Mouse (Mus musculus) stomach, embryonic 14.5 days (tissue): ENCODE results near the gene Olfr770. TPM values are rescaled to one million over a fixed set of nuclear protein-coding genes. Genes with fewer than 3 reads are reported as not detected.
"Not testable (repeated sequence)": the region's sequence is repeated elsewhere in the genome, so short reads cannot be mapped to it uniquely, and the experiment has no call there.

Source experiments
- ATAC-seq: fragments of 200-750 bp; cut with Nextera tagmentation; 2 replicates; pipeline ENCODE4 v1.8.0; 2017; ENCODE audit warnings: low read depth, moderate TSS enrichment; ENCODE audit not compliant: insufficient number of reproducible peaks, insufficient read depth, low FRiP score
- H3K27ac ChIP-seq: fragments of 300-500 bp; sonication (generic); 2 replicates; pipeline ENCODE4 v1.5.1; 2014; ENCODE audit warnings: mild to moderate bottlenecking, low read length, moderate library complexity, mixed read lengths
- H3K27me3 ChIP-seq: fragments of 300-500 bp; sonication (generic); 2 replicates; pipeline ENCODE4 v1.6.1; 2014; ENCODE audit warnings: low read length, control low read depth, mixed read lengths; ENCODE audit not compliant: control insufficient read depth, insufficient read depth
- H3K36me3 ChIP-seq: fragments of 300-500 bp; sonication (generic); 2 replicates; pipeline ENCODE4 v1.6.1; 2014; ENCODE audit warnings: mild to moderate bottlenecking, control low read depth, low read length, moderate library complexity, mixed read lengths; ENCODE audit not compliant: control insufficient read depth, insufficient read depth
- H3K4me1 ChIP-seq: fragments of 300-500 bp; sonication (generic); 2 replicates; pipeline ENCODE4 v1.6.1; 2014; ENCODE audit warnings: low read length, control low read depth, mixed read lengths; ENCODE audit not compliant: control insufficient read depth, insufficient read depth
- H3K4me2 ChIP-seq: fragments of 300-500 bp; sonication (generic); replicated peaks from 2 replicates; pipeline ENCODE4 v1.6.1; 2014; ENCODE audit warnings: low read depth, low read length, control low read depth
- H3K4me3 ChIP-seq: fragments of 300-500 bp; sonication (generic); 2 replicates; pipeline ENCODE4 v1.5.1; 2014; ENCODE audit warnings: low read depth, low read length, control low read depth
- H3K9ac ChIP-seq: fragments of 300-500 bp; sonication (generic); replicated peaks from 2 replicates; pipeline ENCODE4 v1.6.1; 2014; ENCODE audit warnings: low read depth, mild to moderate bottlenecking, control low read depth, low read length, moderate library complexity, mixed read lengths
- H3K9me3 ChIP-seq: fragments of 300-500 bp; sonication (generic); 2 replicates; pipeline ENCODE4 v1.6.1; 2016; ENCODE audit warnings: low read depth, low read length, control low read depth; ENCODE audit not compliant: control insufficient read depth
- WGBS: fragments of 180-500 bp; shearing (Covaris S2); extraction: QIAGEN DNeasy Blood & Tissue Kit; methylation state at CpG from one replicate; pipeline ENCODE4 v1.1.7; 2014; 5-methylcytosine and 5-hydroxymethylcytosine counted together
- polyA plus RNA-seq: library from polyadenylated mRNA; unstranded; fragments of >200 nt; fragmentation: Nextera tagmentation; extraction: Ambion mirVana; gene quantifications from 2 replicates; pipeline ENCODE4 v1.2.1, GENCODE M21; 2014

Gene Olfr770
- not detected in 2 replicates for polyA plus RNA-seq

DNA sequence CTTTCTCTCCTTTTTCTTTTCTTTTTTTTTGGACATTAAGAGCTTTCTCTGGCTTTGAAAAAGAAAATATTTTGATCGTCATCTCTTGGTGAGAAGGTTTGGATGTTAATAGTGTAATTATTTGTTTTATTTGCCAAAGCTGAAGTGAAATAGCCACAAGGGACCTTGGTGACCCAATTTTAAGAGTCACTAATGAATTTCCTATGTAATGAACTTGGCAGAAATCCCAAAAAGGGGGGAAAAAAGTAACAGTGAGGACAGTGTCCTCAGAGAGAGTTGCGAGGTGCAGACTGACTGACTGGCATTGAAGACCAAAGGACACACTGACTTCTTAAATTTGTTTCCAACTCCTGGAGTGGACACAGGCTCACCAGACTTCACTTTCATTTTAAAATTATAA, at the start of gene Olfr770:
Gene Olfr770 (minus strand): TSS at position 101 of the 400 bp plus-strand sequence.
- H3K36me3 ChIP-seq = no peaks in the 10 kb centered on the region
- WGBS = 85% methylated on average over 2 of the region's 2 CpGs
- no peak within 1 kb of the TSS for H3K4me3 ChIP-seq
- no peak within 1 kb of the TSS for H3K9ac ChIP-seq
- no peaks in the 10 kb centered on the region for H3K9me3 ChIP-seq
- H3K4me1 ChIP-seq = no peaks in the 10 kb centered on the region
- ATAC-seq = no peak
- H3K4me2 ChIP-seq = no peak within 1 kb of the TSS
- no peak within 1 kb of the TSS for H3K27ac ChIP-seq
- H3K27me3 ChIP-seq = no peaks in the 10 kb centered on the region

DNA sequence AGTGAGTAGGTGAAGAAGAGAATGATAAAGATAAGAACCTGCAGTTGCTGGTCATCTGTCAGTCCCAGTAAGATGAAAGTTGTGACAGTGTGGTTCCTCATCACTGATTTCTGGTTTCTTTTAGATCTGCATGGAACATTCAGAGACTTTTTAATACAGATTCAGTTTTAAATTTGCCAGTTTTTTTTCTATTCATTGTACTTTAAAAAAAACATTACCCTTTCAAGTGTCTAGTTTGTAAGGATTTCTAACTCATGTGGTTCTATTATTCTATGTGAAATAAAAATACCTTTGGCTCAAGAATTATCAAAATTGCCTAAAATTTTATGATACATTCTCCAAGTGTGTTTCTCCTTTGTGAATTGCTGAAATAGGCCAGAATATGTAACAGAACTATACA, 48.5 kb upstream of the Olfr770 start, which contains the start of gene Olfr773:
Gene Olfr773 (minus strand): TSS at position 101 of the 400 bp plus-strand sequence.
- not testable (repeated sequence) for H3K27ac ChIP-seq, H3K9ac ChIP-seq, ATAC-seq, H3K9me3 ChIP-seq, H3K27me3 ChIP-seq, H3K36me3 ChIP-seq, H3K4me1 ChIP-seq, H3K4me3 ChIP-seq, H3K4me2 ChIP-seq

DNA sequence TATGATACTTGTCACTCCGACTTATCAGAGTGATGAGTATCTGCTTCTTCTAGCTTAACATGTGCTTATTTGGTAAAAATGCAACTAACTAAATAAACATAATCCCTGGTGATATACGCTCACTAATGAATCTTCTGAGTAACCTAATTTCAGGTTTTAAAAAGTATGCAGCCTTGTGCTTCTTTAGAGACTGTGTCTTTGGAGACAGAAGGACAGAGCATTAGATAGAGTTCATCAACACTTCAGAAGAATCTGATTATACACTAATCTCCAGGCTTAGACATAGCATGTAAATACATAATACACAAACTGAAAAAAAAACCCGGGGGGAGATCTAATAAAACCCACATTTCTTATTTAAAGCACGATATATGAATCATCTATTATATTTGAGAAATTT, 39.0 kb upstream of the Olfr770 start, which contains the start of gene Olfr772:
Gene Olfr772 (minus strand): TSS at position 101 of the 400 bp plus-strand sequence.
- not testable (repeated sequence) for ATAC-seq

DNA sequence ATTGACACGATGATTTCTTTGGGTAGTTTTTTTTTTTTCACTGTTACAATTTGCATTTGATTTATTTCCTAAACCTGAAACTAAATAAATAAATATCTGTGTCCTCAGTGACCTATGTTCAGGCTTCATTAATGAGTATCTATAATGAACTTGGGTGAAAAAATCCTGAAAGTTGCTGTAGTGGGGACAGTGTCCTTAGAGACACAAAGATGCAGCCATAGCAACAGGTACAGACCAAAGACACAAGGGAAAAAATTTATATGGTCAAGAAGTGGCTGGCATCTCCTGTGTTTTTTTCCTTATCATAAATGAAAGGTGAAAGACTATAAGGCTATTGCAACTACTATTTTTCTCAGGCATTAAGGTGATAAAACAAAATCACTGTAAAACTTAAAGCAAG, 25.9 kb upstream of the Olfr770 start, which contains the start of gene Olfr771:
Gene Olfr771 (minus strand): TSS at position 101 of the 400 bp plus-strand sequence.
- H3K4me3 ChIP-seq = no peak within 1 kb of the TSS
- 69% methylated on average over 1 of the region's 1 CpGs for WGBS
- no peaks in the 10 kb centered on the region for H3K36me3 ChIP-seq
- H3K9ac ChIP-seq = no peak within 1 kb of the TSS
- H3K4me2 ChIP-seq = no peak within 1 kb of the TSS
- no peak for ATAC-seq
- H3K4me1 ChIP-seq = no peaks in the 10 kb centered on the region
- H3K9me3 ChIP-seq = no peaks in the 10 kb centered on the region
- H3K27me3 ChIP-seq = no peaks in the 10 kb centered on the region
- no peak within 1 kb of the TSS for H3K27ac ChIP-seq

More for the DNA sequence above, 39.0 kb upstream of the Olfr770 start, which contains the start of gene Olfr772:
- not testable (repeated sequence) for H3K9me3 ChIP-seq, H3K4me1 ChIP-seq, H3K27ac ChIP-seq, H3K27me3 ChIP-seq, H3K36me3 ChIP-seq, H3K4me3 ChIP-seq, H3K9ac ChIP-seq, H3K4me2 ChIP-seq
- 88% methylated on average over 3 of the region's 4 CpGs for WGBS

DNA sequence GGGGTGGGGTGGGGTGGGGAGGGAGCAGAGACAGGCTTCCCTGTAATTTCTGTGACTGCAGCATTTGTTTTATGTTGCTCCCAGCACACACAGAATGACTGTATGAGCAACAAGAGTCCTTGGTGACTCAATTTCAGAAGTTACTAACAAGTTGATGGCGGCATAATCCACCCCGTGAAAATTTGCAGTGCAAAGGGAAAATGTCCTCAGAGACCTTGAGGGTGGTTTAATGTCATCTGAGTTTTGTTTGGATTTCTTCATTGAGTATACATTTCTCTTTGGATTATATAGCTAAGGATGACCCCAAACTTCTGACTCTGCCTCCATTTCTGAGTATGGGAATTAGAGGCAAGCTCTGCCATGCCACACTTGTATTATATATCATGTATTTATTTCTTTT, 21.0 kb downstream of the Olfr770 start, which contains the start of gene Olfr769:
Gene Olfr769 (minus strand): TSS at position 101 of the 400 bp plus-strand sequence.
- no peaks in the 10 kb centered on the region for H3K4me1 ChIP-seq
- no peaks in the 10 kb centered on the region for H3K9me3 ChIP-seq
- 63% methylated on average over 2 of the region's 2 CpGs for WGBS
- H3K4me3 ChIP-seq = no peak within 1 kb of the TSS
- no peaks in the 10 kb centered on the region for H3K27me3 ChIP-seq
- H3K36me3 ChIP-seq = no peaks in the 10 kb centered on the region
- no peak within 1 kb of the TSS for H3K27ac ChIP-seq
- no peak within 1 kb of the TSS for H3K9ac ChIP-seq
- ATAC-seq = no peak
- no peak within 1 kb of the TSS for H3K4me2 ChIP-seq

DNA sequence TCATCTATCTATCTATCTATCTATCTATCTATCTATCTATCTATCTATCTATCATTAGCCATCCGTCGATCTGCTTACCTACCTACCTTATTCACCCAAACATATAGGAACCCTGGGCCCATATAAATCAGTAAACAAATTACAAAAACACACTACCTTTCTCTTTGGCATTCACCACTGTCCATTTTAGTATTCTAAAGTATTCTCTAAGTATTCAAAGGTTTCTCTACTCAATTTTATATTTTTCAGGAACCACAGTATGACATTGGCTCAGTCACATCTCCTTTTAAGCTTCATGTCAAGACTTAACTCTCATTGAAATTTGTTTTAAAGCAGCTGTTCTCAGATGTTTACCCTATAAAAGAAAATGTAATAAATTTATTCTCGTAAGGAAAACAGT, 23.7 kb downstream of the Olfr770 start:
- Histone ChIP-seq H3K27ac (no peak overlapping the region), H3K4me2 (no peak overlapping the region), H3K4me3 (no peak overlapping the region), H3K4me1 (no peaks in the 10 kb centered on the region), H3K36me3 (no peaks in the 10 kb centered on the region), H3K27me3 (no peaks in the 10 kb centered on the region), H3K9ac (no peak overlapping the region), H3K9me3 (no peaks in the 10 kb centered on the region)
- ATAC-seq = no peak
- 87% methylated on average over 3 of the region's 3 CpGs for WGBS

DNA sequence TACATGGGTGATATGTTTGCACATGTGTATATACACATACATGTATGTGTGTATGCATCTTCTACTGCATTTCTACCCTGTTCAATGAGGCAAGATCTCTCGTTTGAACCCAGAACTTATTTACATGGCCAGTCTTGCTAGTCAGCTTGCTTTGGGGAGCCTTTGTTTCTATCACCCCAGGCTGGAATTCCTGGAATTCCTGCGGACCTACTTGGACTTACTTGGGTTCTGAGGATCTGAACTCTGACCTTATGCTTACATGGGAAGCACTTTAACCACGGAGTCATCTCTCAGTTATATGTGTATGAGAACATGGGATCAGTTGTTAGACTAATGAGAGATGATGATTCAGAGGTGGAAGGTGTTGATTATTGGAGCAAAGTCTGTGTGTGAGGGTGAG, 37.6 kb downstream of the Olfr770 start:
- Histone ChIP-seq H3K9me3 (no peaks in the 10 kb centered on the region), H3K27ac (no peak overlapping the region), H3K27me3 (no peaks in the 10 kb centered on the region), H3K9ac (no peak overlapping the region), H3K4me3 (no peak overlapping the region), H3K36me3 (no peaks in the 10 kb centered on the region), H3K4me2 (no peak overlapping the region), H3K4me1 (no peaks in the 10 kb centered on the region)
- WGBS = 35% methylated on average over 3 of the region's 3 CpGs
- ATAC-seq = no peak

DNA sequence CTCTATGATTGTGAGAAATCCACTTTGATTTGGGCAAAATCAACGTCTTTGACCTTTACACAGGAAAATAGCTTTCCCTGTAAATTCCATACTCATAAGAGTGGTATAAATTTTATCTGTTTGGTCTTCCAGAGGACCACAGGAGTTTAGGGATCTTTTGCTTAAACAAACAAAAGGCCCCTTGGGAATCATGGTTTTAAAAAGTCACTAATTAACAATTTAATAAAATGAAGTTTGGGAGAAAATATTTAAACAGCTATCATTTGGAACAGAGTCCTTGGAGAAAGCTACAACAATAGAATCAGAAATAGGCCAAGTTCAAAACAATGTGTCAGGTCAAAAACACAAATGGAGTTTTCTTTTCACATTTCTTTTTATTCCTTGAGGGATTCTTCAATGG, 39.5 kb downstream of the Olfr770 start, which contains the start of gene Olfr768:
Gene Olfr768 (minus strand): TSS at position 101 of the 400 bp plus-strand sequence.
- H3K4me1 ChIP-seq = no peaks in the 10 kb centered on the region
- H3K27me3 ChIP-seq = no peaks in the 10 kb centered on the region
- no peak for ATAC-seq
- no peak within 1 kb of the TSS for H3K27ac ChIP-seq
- H3K9me3 ChIP-seq = no peaks in the 10 kb centered on the region
- no peak within 1 kb of the TSS for H3K4me2 ChIP-seq
- no peaks in the 10 kb centered on the region for H3K36me3 ChIP-seq
- H3K9ac ChIP-seq = no peak within 1 kb of the TSS
- 64% methylated on average over 1 of the region's 1 CpGs for WGBS
- H3K4me3 ChIP-seq = no peak within 1 kb of the TSS

DNA sequence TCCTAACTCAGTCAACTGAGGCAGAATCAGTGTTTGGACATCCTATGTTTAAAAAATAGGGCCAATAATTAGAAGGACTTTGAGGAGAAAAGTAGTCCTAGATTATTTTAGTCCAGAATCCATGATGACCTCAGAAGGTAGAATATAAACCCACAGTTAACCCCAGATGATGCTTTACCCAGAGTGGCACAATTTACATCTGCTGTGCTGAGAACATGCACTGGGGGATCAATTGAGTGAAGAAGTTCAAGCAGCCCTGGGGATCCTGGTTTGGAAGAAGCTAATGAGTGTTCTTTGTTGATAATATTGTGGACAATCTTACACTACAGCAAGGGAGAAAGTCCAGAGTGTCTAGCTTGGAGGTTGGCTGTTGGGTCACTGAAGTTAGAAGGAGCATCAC, 56.0 kb downstream of the Olfr770 start, which contains the start of gene Olfr767:
Gene Olfr767 (minus strand): TSS at position 101 of the 400 bp plus-strand sequence.
- H3K27me3 ChIP-seq, ATAC-seq: not testable (repeated sequence)

More for the DNA sequence above, 56.0 kb downstream of the Olfr770 start, which contains the start of gene Olfr767:
- not testable (repeated sequence) for H3K4me1 ChIP-seq, H3K4me3 ChIP-seq, H3K36me3 ChIP-seq, H3K9me3 ChIP-seq, H3K27ac ChIP-seq, H3K9ac ChIP-seq, H3K4me2 ChIP-seq
